Mouse (Mus musculus) lung, postnatal 36 days (tissue): ENCODE measurements at regions not wholly inside any gene's neighbourhood (a gene's known extent, or its start where the extent isn't known, plus 50 kb on each side); places are given as distances from the start of the nearest gene placed in this dataset.

Experiments used
- DNase-seq: peaks from one replicate; pipeline ENCODE4 v3.0.0; 2022; ENCODE audit warnings: mixed read lengths

DNA sequence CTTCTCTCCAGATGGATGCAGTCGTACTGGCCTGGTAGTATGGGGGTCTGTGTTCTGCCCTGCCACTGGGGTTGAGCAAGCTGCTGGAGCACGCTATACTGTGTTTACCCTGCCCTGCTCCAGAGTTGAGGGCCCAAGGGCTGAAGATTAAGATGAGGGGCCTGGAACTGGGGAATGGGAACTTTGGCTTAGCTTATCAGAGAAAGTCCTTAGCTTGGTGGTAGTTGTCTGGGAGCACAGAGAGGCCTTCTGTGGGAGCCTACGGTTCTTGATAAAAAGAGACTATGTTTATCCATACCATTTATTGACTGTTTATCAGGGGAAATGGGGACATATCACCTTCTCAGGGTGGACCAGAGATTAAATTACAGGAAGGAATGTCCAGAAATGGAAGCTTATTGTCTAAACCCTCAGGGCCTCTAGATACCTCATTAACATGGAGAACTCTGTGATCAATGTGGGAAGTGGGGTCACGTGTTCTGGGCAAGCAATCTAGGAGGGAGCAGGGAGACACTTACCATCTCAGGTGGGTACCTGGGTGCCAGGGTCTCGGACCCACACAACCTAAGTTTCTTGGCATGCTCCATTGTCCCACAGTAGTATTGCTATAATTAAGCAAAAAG is 58.7 kb downstream of the Mycn start:
- no peak for DNase-seq

- no peak for DNase-seq
Observed at GRCm38 (mm10) chr12:12878031-12878430, 63.7 kb downstream of the Mycn start.

- DNase-seq, result no peak
Observed at GRCm38 (mm10) chr12:12877539-12877938, 64.2 kb downstream of the Mycn start.

- no peak for DNase-seq
Observed at GRCm38 (mm10) chr12:12875976-12876745, 65.6 kb downstream of the Mycn start.

GRCm38 (mm10) chr12:12873551-12873950 is 68.2 kb downstream of the Mycn start:
- DNase-seq, result no peak

DNA sequence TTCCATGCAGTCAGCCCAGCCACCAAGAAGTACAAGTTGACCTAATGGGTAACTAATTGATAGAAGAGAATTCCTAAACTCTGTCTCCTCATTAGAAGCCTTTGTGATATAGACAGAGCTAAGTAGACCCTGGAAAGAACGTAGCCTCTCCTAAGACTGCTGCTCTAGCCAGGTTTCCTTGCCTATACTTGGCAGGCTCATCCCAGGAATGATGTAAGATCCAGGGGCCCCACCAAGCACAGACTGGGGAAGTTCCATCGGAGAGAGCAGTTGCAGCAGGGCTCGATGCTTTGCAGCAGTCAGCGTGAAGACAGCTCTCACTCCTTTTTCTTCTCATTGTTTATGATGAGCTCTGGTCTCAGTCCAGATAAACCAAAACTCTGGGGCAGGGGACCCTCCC is 68.7 kb downstream of the Mycn start:
- no peak for DNase-seq

DNA sequence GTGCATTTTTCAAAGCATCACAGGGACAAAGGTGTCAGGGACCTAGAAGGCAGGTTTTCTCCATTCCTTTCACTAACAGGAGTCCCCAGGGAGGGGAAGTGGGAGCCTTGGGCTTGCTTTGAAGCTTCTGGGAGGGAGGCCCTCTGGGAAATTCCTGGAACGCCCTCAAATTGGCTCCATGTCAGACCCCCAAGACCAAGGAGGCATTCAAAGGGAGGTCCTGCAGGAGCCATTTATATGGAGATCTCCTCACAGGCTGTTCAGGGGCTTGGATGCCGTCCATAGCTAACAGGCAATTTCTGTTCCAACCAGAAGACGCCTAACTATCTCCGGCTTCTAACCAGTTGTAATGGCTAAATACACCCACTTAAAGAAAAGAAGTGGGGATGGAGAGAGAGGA is 70.4 kb downstream of the Mycn start:
- no peak for DNase-seq

DNA sequence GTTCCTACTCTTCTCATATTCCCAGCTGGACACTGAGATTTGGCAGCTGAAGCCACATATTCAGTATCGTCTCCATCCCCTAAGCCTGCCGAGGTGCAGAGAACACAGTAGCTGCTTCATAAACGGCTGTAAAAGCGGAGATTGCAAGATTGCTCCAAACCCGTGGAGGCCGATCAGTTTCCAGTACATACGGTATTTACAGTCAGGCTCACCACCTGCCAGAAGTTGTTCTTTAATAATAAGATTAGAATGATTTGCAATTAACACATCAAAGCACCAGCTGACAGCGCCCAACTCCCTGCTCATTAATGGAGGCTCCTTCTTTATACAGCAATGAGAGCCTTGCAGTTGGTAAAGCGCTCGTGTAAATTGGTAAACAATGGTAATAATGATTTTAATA is 75.1 kb downstream of the Mycn start:
- no peak for DNase-seq

GRCm38 (mm10) chr12:12850681-12851080 is 91.0 kb downstream of the Mycn start:
- no peak for DNase-seq

DNA sequence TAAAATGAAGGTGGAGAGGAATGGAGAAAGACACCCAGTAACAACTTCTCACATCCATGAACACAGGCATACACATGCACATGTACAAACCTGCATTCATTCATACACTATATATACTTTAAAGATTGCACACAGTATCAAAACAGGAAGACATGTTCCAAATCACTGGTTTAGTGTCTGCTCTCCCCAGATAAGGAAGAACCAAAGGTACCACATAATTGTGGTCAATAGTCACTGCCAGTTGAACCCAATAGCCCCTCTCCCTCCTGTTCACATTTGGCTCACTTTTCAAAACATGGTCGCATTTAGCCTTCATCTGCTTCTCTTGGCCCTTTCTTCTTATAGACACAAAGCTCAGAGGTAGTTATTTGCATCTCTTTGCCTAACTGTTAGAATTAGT is 95.0 kb downstream of the Mycn start:
- no peak for DNase-seq

GRCm38 (mm10) chr12:12842247-12842957 is 99.3 kb downstream of the Mycn start:
- no peak for DNase-seq

GRCm38 (mm10) chr12:12841385-12842238 is 100.1 kb downstream of the Mycn start:
- DNase-seq, result no peak

DNA sequence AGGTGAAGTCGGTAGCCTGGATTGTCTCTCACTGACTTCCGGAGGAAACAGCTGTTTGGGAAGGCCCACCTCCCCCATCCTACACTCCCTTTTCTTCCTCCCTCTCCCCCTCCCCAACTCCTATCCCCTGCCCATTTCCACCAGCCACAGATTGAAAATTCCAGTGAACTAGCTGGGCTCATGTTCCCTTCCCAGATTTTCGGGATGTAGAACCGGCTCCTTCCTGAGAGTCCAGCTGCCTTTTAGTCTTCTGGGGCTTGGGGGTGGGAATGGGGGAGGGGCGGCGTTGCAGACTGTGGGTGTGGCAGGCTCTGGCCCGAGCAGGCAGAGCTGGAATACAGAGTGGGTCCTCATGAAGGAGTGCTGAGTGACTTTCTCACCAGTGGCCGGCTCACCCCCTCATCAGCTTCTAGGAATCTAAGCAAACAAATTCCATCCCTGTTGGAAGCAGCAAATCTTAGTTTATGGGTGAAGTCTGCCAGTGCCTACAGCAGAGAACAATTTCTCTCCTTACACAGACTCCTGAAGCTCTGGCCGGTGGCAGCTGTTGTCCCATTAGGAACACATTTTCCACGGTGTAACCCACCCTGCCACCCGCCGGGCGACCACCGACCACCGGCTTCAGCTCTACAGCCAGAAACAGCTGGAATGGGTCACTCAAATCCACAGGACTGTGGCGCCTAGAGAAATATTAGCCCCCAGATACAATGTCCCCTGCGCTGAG is 100.9 kb downstream of the Mycn start:
- DNase-seq, result no peak

DNA sequence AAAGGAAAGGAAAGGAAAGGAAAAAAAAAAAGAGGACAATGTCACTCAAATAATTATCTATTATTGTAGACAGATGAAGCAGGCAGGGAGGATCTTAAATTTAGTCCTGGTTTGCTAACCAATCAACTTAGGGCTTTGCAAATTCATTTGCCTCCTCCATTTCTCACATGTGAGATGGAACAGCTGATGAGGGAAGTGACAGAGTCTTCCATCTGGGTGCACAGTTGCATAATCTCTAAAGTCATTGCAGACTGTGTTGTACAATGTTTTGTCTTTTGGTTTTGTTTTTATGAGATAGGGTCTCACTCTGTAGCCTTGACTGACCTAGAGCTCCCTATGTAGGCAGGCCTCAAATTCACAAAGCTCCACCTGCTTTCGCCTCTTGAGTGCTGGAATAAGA is 103.9 kb downstream of the Mycn start:
- no peak for DNase-seq

DNA sequence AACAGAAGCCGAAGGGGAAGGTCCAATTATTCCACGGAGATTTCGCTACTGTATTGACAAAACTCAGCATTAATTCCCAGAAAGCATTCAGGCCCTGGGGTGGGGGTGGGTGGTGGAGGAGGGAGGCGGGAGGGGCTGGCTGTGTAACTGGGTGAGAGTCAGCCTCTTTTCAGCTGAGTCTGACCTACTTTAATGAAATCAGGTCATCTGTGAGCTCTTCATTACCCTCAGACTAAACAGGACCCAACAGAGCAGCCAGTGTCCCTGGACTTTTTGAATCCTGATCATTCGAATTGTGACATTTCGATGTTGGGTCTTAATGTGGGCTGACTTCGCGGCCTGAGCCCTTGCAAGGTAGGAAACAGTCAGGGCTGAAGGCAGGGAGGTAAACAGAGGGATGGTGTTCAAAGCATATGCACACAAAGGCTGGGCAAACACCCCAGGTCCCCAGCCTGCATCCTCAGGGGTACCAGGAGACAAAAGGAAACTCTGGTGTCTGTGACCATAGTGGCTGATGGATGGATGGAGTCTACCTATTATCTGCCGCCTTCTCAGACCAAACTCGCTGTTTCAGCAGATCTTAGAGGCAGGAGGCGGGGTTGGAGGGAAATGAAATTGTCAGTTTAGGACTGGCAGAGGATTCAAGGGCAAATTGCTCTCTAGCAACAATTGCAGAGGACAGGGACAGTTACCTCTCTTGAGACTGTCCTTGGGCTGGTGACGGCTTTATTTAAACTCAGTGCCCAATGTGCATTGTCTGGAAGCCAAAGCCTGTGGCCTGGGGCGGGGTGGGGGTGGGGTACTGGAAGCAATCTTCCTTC is 113.7 kb downstream of the Mycn start:
- DNase-seq, result no peak

- no peak for DNase-seq
Observed at GRCm38 (mm10) chr12:12827379-12827778, 114.3 kb downstream of the Mycn start.

GRCm38 (mm10) chr12:12826431-12826830 is 115.3 kb downstream of the Mycn start:
- no peak for DNase-seq

- no peak for DNase-seq
Observed at GRCm38 (mm10) chr12:12825842-12826241, 115.9 kb downstream of the Mycn start.

GRCm38 (mm10) chr12:12821473-12821872 is 120.2 kb downstream of the Mycn start:
- no peak for DNase-seq

DNA sequence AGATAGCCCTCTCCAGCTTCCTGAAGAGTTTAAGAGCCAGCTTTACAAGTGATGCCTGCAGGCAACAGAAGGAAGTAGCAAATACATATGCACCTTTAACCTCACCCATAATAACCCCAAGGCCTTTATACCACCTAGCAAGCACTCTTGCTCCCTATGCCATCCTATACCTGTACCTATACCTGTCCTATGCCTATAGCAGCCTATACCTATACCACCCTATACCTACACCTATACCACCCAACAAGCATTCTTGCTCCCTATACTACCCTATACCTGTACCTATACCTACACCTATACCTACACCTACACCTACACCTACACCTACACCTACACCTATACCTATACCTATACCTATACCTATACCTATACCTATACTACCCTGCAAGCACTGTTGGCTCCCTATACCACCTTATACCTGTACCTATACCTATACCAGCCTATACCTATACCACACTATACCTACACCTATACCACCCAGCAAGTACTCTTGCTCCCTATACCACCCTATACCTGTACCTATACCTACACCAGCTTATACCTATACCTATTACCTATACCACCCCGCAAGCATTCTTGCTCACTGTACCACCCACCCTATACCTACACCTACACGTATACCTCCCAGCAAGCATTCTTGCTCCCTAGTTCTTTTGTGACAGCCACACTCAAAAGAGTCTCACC is 120.9 kb downstream of the Mycn start:
- no peak for DNase-seq

DNA sequence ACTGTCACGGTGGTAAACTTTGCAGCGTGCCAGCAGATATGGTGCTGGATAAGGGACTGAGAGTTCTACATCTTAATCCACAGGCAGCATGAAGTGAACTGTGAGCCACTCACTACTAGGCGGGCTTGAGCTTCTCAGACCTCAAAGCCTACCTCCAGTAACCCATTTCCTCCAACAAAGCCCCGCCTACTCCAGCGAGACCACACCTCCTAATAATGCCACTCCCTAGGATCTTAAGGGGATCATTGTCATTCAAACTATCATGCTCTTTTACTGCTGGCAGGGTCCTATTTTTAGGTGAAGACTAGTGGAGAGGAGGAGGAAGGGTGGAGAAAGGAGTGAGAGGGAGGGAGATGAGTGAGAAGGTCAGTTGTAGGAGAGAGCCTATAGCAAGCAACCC is 122.0 kb downstream of the Mycn start:
- DNase-seq, result no peak
